Mouse (Mus musculus) heart, adult 2 months (tissue): Measurements from ENCODE around the gene Alg14.

Experiments
- CTCF ChIP-seq: fragments of 200-600 bp; IDR thresholded peaks from 2 replicates; pipeline ENCODE4 v1.8.1; 2022; ENCODE audit warnings: antibody characterized with exemption, mild to moderate bottlenecking, moderate library complexity
- POLR2A ChIP-seq: fragments of 200-500 bp; IDR thresholded peaks from 2 replicates; pipeline ENCODE4 v1.6.1; 2011; ENCODE audit warnings: mild to moderate bottlenecking, low read depth, low read length, control low read depth; ENCODE audit not compliant: insufficient read depth

- TF ChIP-seq POLR2A (no peak), CTCF (no peak)
Measured at GRCm38 (mm10) chr3:121354861-121355470, 63.4 kb downstream of the Alg14 start.
